Mouse (Mus musculus): ENCODE measurements around the gene Ccdc169.

DNA sequence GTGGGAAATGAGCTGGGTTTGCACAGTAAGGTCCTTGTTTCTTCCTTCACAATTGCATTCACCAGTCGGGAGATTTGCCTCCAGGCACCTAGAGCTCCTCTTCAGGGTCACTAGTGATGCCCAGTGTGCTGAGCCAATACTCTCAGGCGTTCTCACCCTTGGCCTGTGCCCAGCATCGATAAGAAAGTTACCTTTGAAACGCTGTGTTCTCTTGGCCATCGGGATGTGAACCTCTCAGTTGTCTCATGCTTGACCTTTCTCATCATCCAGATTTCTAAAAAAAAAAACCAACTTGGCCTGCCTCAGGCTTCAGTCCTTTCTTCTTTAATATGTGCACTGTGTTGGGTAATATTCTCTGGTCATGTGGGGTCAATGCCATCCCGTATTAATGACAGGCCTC, 9.3 kb downstream of the Ccdc169 start:
- TF ChIP-seq CTCF (IDR thresholded peaks at IDR 0.05) (no peak), EP300 (IDR thresholded peaks at IDR 0.05) (no peak)

Data from lung, postnatal 0 days (tissue).